Mouse (Mus musculus): ENCODE results near the gene Ppp2r5b. TPM values are rescaled to one million over a fixed set of nuclear protein-coding genes. Genes with fewer than 3 reads are reported as not detected.

Gene Ppp2r5b
- polyA plus RNA-seq, 1 experiment from 2014 or later = 161 TPM

DNA sequence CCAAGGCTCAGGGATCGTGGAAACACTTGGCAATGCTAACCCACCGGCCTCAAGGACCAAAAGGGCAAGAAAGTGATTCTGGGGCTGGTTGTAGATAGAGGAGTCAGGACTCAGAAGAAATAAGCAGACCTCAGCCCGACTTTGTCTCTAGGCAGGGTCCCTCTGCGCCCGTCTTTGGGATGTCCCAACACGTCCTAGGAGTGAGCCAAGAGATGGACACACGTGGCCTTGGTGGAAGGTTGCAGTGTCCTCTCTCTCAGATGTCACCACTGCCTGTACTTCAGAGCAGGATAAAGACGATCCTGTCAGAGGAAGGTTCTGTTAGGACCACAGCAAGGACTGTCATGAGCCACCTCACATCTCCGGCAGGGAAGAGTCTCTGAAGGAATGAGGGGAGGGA lies 35.0 kb upstream of the Ppp2r5b start:
- no peak overlapping the region for H3K4me3 ChIP-seq (ENCODE audit: low read length)
- no peak for ATAC-seq
- no peak overlapping the region for H3K4me2 ChIP-seq (ENCODE audit: low read length)
- H3K4me1 ChIP-seq (ENCODE audit: control insufficient read depth, insufficient read depth, low read depth, low read length) = peaks cover 1% of the 10 kb centered on the region
- no peak overlapping the region for H3K9ac ChIP-seq (ENCODE audit: low read depth, low read length)
- 59% methylated on average over 9 of the region's 9 CpGs for WGBS
- H3K9me3 ChIP-seq (ENCODE audit: control insufficient read depth, low read length) = no peaks in the 10 kb centered on the region
- H3K27me3 ChIP-seq (replicated peaks; ENCODE audit: control insufficient read depth, insufficient read depth, low read length) = no peaks in the 10 kb centered on the region
- H3K36me3 ChIP-seq (ENCODE audit: control insufficient read depth, insufficient read depth, low read length) = no peaks in the 10 kb centered on the region
- no peak overlapping the region for H3K27ac ChIP-seq (ENCODE audit: low read depth, low read length)

DNA sequence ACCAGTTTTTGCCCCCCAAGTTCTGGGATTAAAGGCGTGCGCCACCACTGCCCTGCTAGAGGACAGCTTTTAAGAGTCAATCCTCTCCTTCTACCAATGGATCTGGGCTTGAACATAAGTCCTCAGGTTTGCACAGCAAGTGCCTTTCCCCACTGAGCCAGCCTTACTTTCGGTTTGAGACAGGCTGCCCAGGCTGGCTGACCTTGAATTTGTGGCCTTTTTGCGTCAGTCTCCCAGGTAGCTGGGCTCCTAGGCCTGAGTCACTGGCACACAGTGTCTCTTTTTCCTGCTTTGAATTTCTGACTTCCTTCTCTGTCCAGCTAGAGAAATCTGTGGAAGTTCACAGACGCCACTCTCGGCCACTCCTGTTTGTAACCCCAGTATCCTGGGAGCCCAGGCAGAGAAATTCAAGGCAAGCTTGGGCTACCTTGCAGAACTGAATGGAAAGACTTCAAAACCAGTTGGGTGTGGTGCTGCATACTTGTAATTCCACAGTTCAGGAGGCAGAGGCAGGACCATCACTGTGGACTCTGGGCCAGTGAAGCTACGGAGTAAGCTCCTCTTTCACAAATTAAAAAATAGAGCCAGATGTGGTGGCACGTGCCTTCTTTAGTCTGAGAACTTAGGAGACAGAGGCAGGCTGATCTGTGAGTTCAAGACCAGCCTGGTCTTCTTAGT lies 34.3 kb upstream of the Ppp2r5b start:
- Histone ChIP-seq H3K27ac (ENCODE audit: low read depth, low read length) (no peak overlapping the region), H3K4me2 (ENCODE audit: low read length) (no peak overlapping the region), H3K4me3 (ENCODE audit: low read length) (no peak overlapping the region), H3K9me3 (ENCODE audit: control insufficient read depth, low read length) (no peaks in the 10 kb centered on the region), H3K36me3 (ENCODE audit: control insufficient read depth, insufficient read depth, low read length) (no peaks in the 10 kb centered on the region), H3K27me3 (replicated peaks; ENCODE audit: control insufficient read depth, insufficient read depth, low read length) (no peaks in the 10 kb centered on the region), H3K9ac (ENCODE audit: low read depth, low read length) (no peak overlapping the region), H3K4me1 (ENCODE audit: control insufficient read depth, insufficient read depth, low read depth, low read length) (no peaks in the 10 kb centered on the region)
- no peak for ATAC-seq
- WGBS = 88% methylated on average over 8 of the region's 8 CpGs

DNA sequence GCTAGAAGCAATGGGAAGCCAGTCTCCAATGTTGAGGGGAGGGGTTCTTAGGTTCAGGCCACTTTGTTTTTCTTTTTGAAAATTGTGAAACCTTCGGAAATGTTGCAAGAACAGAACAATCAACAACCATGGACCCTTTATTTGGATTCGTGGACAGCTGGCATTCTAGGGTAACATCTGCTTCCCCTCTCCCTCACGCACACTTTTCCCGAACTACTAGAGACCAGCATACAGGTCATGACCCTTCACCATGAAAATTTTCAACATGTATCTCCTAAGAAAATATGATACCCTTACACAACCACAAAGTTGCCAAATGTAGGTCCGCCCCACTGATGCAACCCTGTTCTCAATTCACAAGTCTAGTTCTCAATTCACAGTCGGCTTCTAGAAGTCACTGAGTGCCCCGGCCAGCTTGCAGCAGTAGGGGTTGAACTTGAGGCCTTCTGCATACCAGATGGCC lies 33.0 kb upstream of the Ppp2r5b start:
- H3K9me3 ChIP-seq (ENCODE audit: control insufficient read depth, low read length) = no peaks in the 10 kb centered on the region
- ATAC-seq = no peak
- no peaks in the 10 kb centered on the region for H3K36me3 ChIP-seq (ENCODE audit: control insufficient read depth, insufficient read depth, low read length)
- H3K4me1 ChIP-seq (ENCODE audit: control insufficient read depth, insufficient read depth, low read depth, low read length) = no peaks in the 10 kb centered on the region
- no peaks in the 10 kb centered on the region for H3K27me3 ChIP-seq (replicated peaks; ENCODE audit: control insufficient read depth, insufficient read depth, low read length)
- WGBS = 82% methylated on average over 7 of the region's 7 CpGs
- no peak overlapping the region for H3K9ac ChIP-seq (ENCODE audit: low read depth, low read length)
- H3K4me3 ChIP-seq (ENCODE audit: low read length) = no peak overlapping the region
- H3K27ac ChIP-seq (ENCODE audit: low read depth, low read length) = no peak overlapping the region
- H3K4me2 ChIP-seq (ENCODE audit: low read length) = no peak overlapping the region

DNA sequence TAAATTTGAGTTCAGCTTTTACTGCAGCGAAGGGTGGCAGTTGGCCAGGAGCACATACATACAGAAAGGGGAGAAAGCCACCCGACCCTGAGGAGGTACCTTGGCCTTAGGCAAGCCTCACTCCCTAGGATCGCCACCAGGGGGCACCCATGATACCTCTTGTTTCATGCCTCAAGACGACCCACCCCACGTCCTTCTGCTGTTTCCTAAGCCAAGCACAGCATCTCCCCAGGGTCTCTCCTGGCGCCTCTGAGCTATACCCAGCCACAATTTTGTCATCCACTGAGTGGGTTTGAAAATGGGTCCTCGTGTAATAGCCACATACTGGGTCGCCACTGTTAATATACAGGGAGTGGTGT lies 32.5 kb upstream of the Ppp2r5b start:
- Histone ChIP-seq H3K27ac (ENCODE audit: low read depth, low read length) (no peak overlapping the region), H3K9ac (ENCODE audit: low read depth, low read length) (no peak overlapping the region), H3K9me3 (ENCODE audit: control insufficient read depth, low read length) (no peaks in the 10 kb centered on the region), H3K36me3 (ENCODE audit: control insufficient read depth, insufficient read depth, low read length) (no peaks in the 10 kb centered on the region), H3K4me1 (ENCODE audit: control insufficient read depth, insufficient read depth, low read depth, low read length) (no peaks in the 10 kb centered on the region), H3K4me3 (ENCODE audit: low read length) (no peak overlapping the region), H3K27me3 (replicated peaks; ENCODE audit: control insufficient read depth, insufficient read depth, low read length) (no peaks in the 10 kb centered on the region), H3K4me2 (ENCODE audit: low read length) (no peak overlapping the region)
- peak; percentile 78; the same call in 1 of the 2 replicates for ATAC-seq
- WGBS = 13% methylated on average over 8 of the region's 8 CpGs

DNA sequence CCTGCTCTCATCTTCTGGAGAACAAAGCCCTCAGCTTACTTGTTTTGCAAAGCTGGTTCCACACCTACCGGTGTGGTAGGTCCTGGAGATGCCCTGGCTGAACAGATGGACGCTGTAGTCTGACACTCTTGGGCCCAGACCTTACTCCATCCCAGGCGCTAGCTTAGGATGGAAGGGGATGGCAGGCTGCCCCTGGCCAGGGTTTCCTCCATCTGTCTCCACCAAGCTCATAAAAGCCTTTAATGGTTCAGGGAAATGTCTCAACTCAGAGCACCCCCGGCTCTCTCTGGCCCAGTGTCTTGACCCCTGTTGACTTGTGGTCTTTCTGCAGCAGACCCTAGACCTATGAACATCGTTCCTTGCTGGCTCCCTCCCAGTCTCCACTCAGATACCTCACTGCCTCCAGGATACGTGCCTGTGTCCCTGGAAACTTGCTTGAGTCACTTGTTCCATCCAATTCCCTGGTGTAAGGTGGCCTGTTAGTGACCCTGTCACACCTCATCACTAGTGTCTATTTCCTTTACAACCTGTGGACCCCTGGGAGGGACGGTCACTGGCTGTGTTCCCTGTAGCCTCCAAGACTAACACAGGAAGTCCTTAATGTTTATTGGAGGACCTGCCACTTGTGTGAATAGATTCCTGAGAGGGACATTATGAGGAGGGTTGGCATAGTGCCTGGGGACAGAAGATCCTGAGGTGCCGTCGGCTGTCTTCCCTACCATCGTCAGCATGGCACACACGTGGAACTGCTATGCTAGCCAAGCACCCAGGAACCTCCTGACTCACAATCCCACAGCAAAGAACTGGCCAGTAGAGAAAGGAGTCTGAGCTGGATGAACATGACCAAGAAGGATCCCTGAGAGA lies 31.9 kb upstream of the Ppp2r5b start:
- no peaks in the 10 kb centered on the region for H3K36me3 ChIP-seq (ENCODE audit: control insufficient read depth, insufficient read depth, low read length)
- no peaks in the 10 kb centered on the region for H3K4me1 ChIP-seq (ENCODE audit: control insufficient read depth, insufficient read depth, low read depth, low read length)
- H3K4me2 ChIP-seq (ENCODE audit: low read length) = no peak overlapping the region
- H3K4me3 ChIP-seq (ENCODE audit: low read length) = no peak overlapping the region
- ATAC-seq = no peak
- 67% methylated on average over 11 of the region's 11 CpGs for WGBS
- H3K27me3 ChIP-seq (replicated peaks; ENCODE audit: control insufficient read depth, insufficient read depth, low read length) = no peaks in the 10 kb centered on the region
- H3K9me3 ChIP-seq (ENCODE audit: control insufficient read depth, low read length) = no peaks in the 10 kb centered on the region
- H3K9ac ChIP-seq (ENCODE audit: low read depth, low read length) = no peak overlapping the region
- H3K27ac ChIP-seq (ENCODE audit: low read depth, low read length) = 0 out of 2 replicates have a peak overlapping the region, but pooled peaks have one; percentile 6

DNA sequence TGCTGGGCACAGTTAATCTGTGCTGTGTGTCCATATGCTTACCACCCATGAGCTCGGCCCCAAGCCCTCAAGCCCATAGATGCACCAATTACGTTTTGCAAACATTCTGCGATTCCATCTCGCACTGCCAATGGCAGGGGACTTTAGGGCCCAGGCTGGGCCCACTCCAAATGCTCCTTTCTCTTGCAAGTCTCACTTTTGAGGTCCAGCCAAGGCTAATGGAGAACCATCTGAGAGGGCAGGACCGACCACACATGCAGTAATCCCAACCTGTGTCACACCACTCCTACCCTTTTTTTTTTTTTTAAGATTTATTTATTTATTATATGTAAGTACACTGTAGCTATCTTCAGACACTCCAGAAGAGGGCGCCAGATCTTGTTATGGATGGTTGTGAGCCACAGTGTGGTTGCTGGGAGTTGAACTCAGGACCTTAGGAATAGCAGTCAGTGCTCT lies 30.1 kb upstream of the Ppp2r5b start:
- Histone ChIP-seq H3K27ac (ENCODE audit: low read depth, low read length) (no peak overlapping the region), H3K4me1 (ENCODE audit: control insufficient read depth, insufficient read depth, low read depth, low read length) (no peaks in the 10 kb centered on the region), H3K4me3 (ENCODE audit: low read length) (no peak overlapping the region), H3K36me3 (ENCODE audit: control insufficient read depth, insufficient read depth, low read length) (peaks cover 14% of the 10 kb centered on the region), H3K9me3 (ENCODE audit: control insufficient read depth, low read length) (no peaks in the 10 kb centered on the region), H3K27me3 (replicated peaks; ENCODE audit: control insufficient read depth, insufficient read depth, low read length) (no peaks in the 10 kb centered on the region), H3K4me2 (ENCODE audit: low read length) (no peak overlapping the region), H3K9ac (ENCODE audit: low read depth, low read length) (no peak overlapping the region)
- 63% methylated on average over 6 of the region's 6 CpGs for WGBS
- ATAC-seq = no peak

DNA sequence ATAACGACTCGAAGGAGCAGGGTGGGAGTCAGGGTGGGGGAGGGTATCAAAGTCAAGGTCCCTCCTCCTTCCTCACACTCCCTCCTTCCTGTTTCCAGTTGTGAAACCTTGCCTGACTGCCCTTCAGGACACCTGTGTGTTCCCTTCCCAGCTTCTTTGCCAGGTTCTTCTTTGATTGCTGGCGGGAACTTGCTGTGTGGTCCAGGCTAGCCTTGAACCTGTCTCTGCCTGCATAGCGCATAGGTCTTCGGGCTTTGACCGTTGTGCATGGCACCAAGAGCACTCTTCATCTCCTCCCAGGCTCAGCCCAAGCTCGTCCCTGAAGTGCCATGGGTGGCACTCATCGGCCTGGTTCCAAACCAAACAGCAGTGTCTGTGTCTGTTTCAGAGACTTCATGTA lies 29.3 kb upstream of the Ppp2r5b start:
- Histone ChIP-seq H3K27ac (ENCODE audit: low read depth, low read length) (no peak overlapping the region), H3K4me3 (ENCODE audit: low read length) (no peak overlapping the region), H3K4me1 (ENCODE audit: control insufficient read depth, insufficient read depth, low read depth, low read length) (no peaks in the 10 kb centered on the region), H3K9ac (ENCODE audit: low read depth, low read length) (no peak overlapping the region), H3K27me3 (replicated peaks; ENCODE audit: control insufficient read depth, insufficient read depth, low read length) (no peaks in the 10 kb centered on the region), H3K4me2 (ENCODE audit: low read length) (no peak overlapping the region), H3K36me3 (ENCODE audit: control insufficient read depth, insufficient read depth, low read length) (peaks cover 21% of the 10 kb centered on the region), H3K9me3 (ENCODE audit: control insufficient read depth, low read length) (no peaks in the 10 kb centered on the region)
- 90% methylated on average over 8 of the region's 8 CpGs for WGBS
- ATAC-seq = no peak

DNA sequence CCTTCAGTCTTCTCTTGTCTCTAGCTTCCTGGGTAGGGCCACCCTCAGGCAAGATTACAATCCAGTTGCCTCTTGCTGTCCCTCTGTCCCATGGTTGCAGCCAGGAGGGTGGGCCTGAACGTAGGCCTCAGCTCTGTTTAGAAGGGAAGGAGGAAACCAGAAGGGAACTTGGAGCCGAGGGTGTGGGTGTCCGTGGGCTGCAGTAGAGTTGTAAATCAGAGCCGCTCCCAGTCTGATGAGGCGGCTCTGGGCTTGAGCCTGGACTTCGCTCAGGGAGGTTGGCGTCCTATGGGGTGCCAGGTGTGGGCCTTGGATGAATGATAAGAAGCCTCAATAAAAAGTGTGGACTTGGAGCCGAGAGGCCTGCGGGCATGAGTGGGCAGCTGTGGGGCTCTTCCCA lies 28.5 kb upstream of the Ppp2r5b start:
- 85% methylated on average over 9 of the region's 9 CpGs for WGBS

DNA sequence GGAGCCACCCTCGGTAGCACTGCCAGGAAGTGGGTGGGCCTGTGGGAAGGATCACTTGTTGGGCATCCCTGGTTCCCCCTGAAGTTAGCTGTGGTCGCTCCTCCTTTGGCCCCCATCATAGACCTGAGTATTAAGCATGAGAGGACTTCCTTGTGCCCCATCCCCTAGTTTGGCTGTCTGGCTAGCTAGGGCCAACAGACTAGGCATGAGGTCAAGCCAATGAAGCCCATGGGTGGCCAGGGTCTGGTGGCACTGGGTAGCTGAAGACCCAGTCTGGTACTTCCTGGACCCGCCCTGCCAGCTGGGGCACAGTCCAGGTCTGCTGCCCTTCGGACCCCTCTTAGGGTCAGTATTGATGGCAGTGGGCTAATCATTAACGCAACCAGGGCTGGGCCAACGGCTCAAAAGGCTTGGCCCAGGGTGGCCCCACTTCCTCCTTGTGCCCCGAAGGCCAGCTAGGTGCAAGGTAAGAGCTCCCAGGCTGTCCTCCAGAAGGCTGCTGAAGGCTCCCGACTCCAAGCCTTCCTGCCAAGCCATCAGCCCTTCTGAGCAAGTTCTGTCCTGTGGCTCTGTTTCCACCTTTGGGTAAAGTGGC lies 27.3 kb upstream of the Ppp2r5b start:
- Histone ChIP-seq H3K9me3 (ENCODE audit: control insufficient read depth, low read length) (no peaks in the 10 kb centered on the region), H3K9ac (ENCODE audit: low read depth, low read length) (no peak overlapping the region), H3K36me3 (ENCODE audit: control insufficient read depth, insufficient read depth, low read length) (peaks cover 31% of the 10 kb centered on the region), H3K27me3 (replicated peaks; ENCODE audit: control insufficient read depth, insufficient read depth, low read length) (no peaks in the 10 kb centered on the region), H3K27ac (ENCODE audit: low read depth, low read length) (no peak overlapping the region), H3K4me2 (ENCODE audit: low read length) (no peak overlapping the region), H3K4me1 (ENCODE audit: control insufficient read depth, insufficient read depth, low read depth, low read length) (no peaks in the 10 kb centered on the region), H3K4me3 (ENCODE audit: low read length) (no peak overlapping the region)
- ATAC-seq = no peak
- WGBS = 90% methylated on average over 8 of the region's 8 CpGs

More for the DNA sequence above, 28.5 kb upstream of the Ppp2r5b start:
- Histone ChIP-seq H3K27ac (ENCODE audit: low read depth, low read length) (no peak overlapping the region), H3K27me3 (replicated peaks; ENCODE audit: control insufficient read depth, insufficient read depth, low read length) (no peaks in the 10 kb centered on the region), H3K36me3 (ENCODE audit: control insufficient read depth, insufficient read depth, low read length) (peaks cover 23% of the 10 kb centered on the region), H3K4me3 (ENCODE audit: low read length) (no peak overlapping the region), H3K9ac (ENCODE audit: low read depth, low read length) (no peak overlapping the region), H3K4me2 (ENCODE audit: low read length) (no peak overlapping the region), H3K9me3 (ENCODE audit: control insufficient read depth, low read length) (no peaks in the 10 kb centered on the region), H3K4me1 (ENCODE audit: control insufficient read depth, insufficient read depth, low read depth, low read length) (no peaks in the 10 kb centered on the region)
- no peak for ATAC-seq

Data from hindbrain, embryonic 16.5 days (tissue).